Mouse (Mus musculus) lung, postnatal 0 days (tissue): ENCODE measurements at regions not wholly inside any gene's neighbourhood (a gene's known extent, or its start where the extent isn't known, plus 50 kb on each side); places are given as distances from the start of the nearest gene placed in this dataset.

Experiments
- CTCF ChIP-seq: IDR thresholded peaks from 2 replicates; pipeline ENCODE4 v1.5.1; 2016; ENCODE audit warnings: antibody characterized with exemption, mild to moderate bottlenecking
- EP300 ChIP-seq: IDR thresholded peaks from 2 replicates; pipeline ENCODE4 v1.6.1; 2016; ENCODE audit warnings: antibody characterized with exemption, mild to moderate bottlenecking, control low read depth

DNA sequence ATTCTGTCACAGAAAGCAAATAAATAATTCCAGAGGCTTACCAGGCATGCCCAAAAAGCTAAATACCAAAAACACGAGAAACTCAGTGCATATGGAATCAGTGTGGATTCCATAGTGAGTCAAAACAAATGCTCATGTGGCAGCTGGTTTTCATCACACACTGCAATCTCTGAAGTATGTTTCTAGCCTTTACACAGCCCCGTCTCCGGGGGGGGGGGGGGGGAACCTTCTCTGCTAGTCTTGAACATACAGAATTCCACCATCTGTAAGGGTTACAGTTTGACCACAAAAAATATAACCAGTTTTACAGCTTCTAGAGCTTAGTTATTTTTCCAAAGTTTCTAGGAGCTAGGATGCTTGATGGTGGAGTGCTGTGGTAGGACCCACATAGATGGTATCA, 68.9 kb upstream of the Slc5a12 start:
- TF ChIP-seq CTCF (no peak), EP300 (no peak)
